Mouse (Mus musculus) midbrain, postnatal 0 days (tissue): ENCODE measurements around the gene Gm49378. TPM values are rescaled to one million over a fixed set of nuclear protein-coding genes. Genes with fewer than 3 reads are reported as not detected.
A peak's percentile ranks its signal among the peaks of the same experiment; 100 is the strongest.

Experiments
- ATAC-seq: fragments of 200-750 bp; cut with Nextera tagmentation; 2 replicates; pipeline ENCODE4 v1.8.0; 2017; ENCODE audit warnings: moderate number of reproducible peaks, mild to moderate bottlenecking, moderate TSS enrichment, moderate library complexity; ENCODE audit not compliant: low FRiP score
- DNase-seq: peaks from one replicate; pipeline ENCODE4 v3.0.0-alpha.2; 2015; ENCODE audit warnings: low spot score
- H3K27ac ChIP-seq: fragments of 300-500 bp; sonication (generic); 2 replicates; pipeline ENCODE4 v1.5.1; 2014; ENCODE audit warnings: low read depth, mild to moderate bottlenecking, low read length, mixed read lengths
- H3K27me3 ChIP-seq: fragments of 300-500 bp; sonication (generic); 2 replicates; pipeline ENCODE4 v1.6.1; 2014; ENCODE audit warnings: low read length, control low read depth, mixed read lengths; ENCODE audit not compliant: insufficient read depth
- H3K36me3 ChIP-seq: fragments of 300-500 bp; sonication (generic); 2 replicates; pipeline ENCODE4 v1.6.1; 2014; ENCODE audit warnings: low read length, control low read depth, mixed read lengths; ENCODE audit not compliant: insufficient read depth
- H3K4me1 ChIP-seq: fragments of 300-500 bp; sonication (generic); 2 replicates; pipeline ENCODE4 v1.6.1; 2014; ENCODE audit warnings: mild to moderate bottlenecking, control low read depth, antibody characterized with exemption, low read length, mixed read lengths; ENCODE audit not compliant: insufficient read depth
- H3K4me2 ChIP-seq: fragments of 300-500 bp; sonication (generic); 2 replicates; pipeline ENCODE4 v1.6.1; 2014; ENCODE audit warnings: low read depth, mild to moderate bottlenecking, low read length, mixed read lengths; ENCODE audit not compliant: poor library complexity, severe bottlenecking
- H3K4me3 ChIP-seq: fragments of 300-500 bp; sonication (generic); 2 replicates; pipeline ENCODE4 v1.5.1; 2014; ENCODE audit warnings: low read depth, mild to moderate bottlenecking, low read length, moderate library complexity
- H3K9ac ChIP-seq: fragments of 300-500 bp; sonication (generic); replicated peaks from 2 replicates; pipeline ENCODE4 v1.6.1; 2014; ENCODE audit warnings: mild to moderate bottlenecking, low read length, moderate library complexity, mixed read lengths; ENCODE audit not compliant: poor library complexity, severe bottlenecking
- H3K9me3 ChIP-seq: fragments of 300-500 bp; sonication (generic); 2 replicates; pipeline ENCODE4 v1.6.1; 2016; ENCODE audit warnings: low read length, control low read depth
- CTCF ChIP-seq: IDR thresholded peaks from 2 replicates; pipeline ENCODE4 v1.5.1; 2016; ENCODE audit warnings: antibody characterized with exemption, mild to moderate bottlenecking
- WGBS: fragments of 180-500 bp; shearing (Covaris S2); extraction: QIAGEN DNeasy Blood & Tissue Kit; methylation state at CpG from one replicate; pipeline ENCODE4 v1.1.7; 2014; 5-methylcytosine and 5-hydroxymethylcytosine counted together
- polyA plus RNA-seq: library from polyadenylated mRNA; unstranded; fragments of >200 nt; fragmentation: Nextera tagmentation; extraction: Ambion mirVana; gene quantifications from 2 replicates; pipeline ENCODE4 v1.2.1, GENCODE M21; 2015
- total RNA-seq: library from RNA; depleted of rRNA; stranded (reverse); fragments of >200 nt; gene quantifications from 2 replicates; pipeline ENCODE4 v1.2.3, GENCODE M21; 2014; rRNA removed

Gm49378 gene
- total RNA-seq, result 6.3 and 6.7 TPM in 2 replicates
- 2.3 and 2.8 TPM in 2 replicates for polyA plus RNA-seq

DNA sequence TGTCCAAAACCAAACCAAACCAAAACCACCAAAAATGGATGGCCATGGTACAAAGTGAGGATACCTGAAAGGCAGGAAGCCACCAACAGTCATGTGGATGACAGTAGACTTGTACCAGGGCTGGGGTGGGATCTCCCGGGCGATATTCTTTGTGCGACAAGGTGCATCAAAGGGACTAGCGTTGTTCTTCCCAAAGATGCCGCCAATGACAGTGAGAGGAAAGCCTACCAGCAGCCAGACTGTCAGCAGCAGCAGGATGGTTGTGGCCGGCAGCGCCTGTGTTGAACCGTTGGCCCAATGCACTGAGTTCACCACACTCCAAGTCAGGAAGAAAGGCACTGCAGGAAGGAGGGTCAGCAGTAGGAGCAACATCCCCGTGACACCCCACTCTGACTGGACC lies at the start of gene Gm49378:
Gene Gm49378 (minus strand): TSS at position 101 of the 400 bp plus-strand sequence.
- no peak within 1 kb of the TSS for H3K27ac ChIP-seq
- H3K4me2 ChIP-seq, result no peak within 1 kb of the TSS
- no peaks in the 10 kb centered on the region for H3K9me3 ChIP-seq
- no peak for TF ChIP-seq CTCF
- no peak for ATAC-seq
- DNase-seq, result no peak
- H3K27me3 ChIP-seq, result no peaks in the 10 kb centered on the region
- H3K36me3 ChIP-seq, result peaks cover 42% of the 10 kb centered on the region
- H3K9ac ChIP-seq, result no peak within 1 kb of the TSS
- H3K4me3 ChIP-seq, result no peak within 1 kb of the TSS
- WGBS, result 95% methylated on average over 9 of the region's 9 CpGs
- peaks cover 6% of the 10 kb centered on the region; the same call in 1 of the 2 replicates for H3K4me1 ChIP-seq

DNA sequence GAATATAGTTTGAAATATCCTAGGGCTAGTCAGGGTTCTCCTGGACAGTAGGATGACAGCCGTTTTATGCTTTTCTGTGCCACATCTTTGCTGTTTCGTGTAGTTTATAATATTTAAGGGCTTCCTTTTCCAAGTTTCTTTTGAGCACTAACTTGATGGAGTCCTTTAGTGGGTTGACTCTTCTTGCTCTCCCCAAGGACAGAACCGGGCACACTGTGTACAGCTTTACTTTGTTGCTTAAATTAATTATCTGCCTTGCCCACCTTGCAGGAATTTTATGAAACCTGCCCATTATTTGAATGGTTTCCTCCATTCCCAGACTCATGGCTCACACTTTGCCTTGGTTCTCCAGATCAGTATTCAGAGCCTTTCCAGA lies 44.4 kb upstream of the Gm49378 start:
- ATAC-seq (peak; percentile 1; the same call in 1 of the 2 replicates), DNase-seq (no peak)
- Histone ChIP-seq H3K4me2 (peak overlapping the region; percentile 68), H3K4me1 (no peaks in the 10 kb centered on the region), H3K36me3 (peaks cover 22% of the 10 kb centered on the region), H3K4me3 (peak overlapping the region; percentile 46), H3K27me3 (no peaks in the 10 kb centered on the region), H3K9ac (no peak overlapping the region), H3K27ac (no peak overlapping the region), H3K9me3 (no peaks in the 10 kb centered on the region)
- no peak for TF ChIP-seq CTCF
- WGBS, result 13% methylated on average over 3 of the region's 3 CpGs

DNA sequence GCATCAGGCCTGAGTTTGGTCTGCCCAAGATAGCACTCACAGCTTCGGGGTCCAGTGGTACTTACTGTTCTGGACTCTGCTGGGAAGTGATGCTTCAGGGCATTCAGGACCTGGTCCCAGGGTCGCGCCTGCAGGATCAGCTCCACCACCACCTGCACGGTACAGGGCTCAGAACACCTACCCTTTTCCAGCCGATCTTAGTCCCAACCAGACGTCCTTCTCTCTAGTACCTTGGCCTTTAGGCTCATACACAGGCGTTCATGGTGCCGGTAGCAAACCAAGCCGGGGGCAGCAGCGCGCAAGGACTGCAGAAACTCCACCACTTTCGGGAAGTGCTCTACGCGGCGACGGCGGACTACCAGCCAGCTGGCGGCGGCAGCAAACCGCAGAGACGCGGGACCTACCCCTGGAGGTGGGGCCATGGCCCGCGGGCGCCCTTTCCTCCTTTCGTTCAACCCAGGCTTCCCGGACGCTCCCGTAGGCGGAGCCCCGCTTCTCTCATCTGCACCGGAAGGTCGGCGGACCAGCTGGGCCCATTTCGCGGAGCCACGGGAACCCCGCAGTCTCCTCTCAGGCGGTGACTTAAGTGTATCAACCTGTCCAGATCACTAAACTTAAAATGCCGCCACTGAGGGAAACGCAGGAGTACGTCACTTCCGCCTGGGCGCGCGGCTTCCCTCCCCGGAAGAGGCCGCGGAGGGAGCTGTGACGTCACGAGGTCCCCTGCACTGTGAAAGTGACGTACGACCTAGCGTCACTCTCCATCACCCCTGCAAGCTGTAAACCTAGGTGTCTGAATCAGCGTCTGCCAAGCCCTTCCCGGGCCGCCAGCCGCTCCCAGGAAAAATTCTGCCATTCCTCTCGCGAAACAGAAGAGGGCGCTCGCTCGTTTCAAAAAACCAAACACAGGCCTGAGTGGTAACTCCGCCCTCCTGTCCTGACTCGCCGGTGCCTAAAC lies 43.7 kb upstream of the Gm49378 start, which contains the start of gene Tinf2:
Gene Tinf2 (minus strand): TSS at position 661 of the 958 bp plus-strand sequence.
- under 1% methylated on average over 66 of the region's 66 CpGs for WGBS
- Histone ChIP-seq H3K36me3 (peaks cover 29% of the 10 kb centered on the region), H3K27ac (peak within 1 kb of the TSS; percentile 40), H3K4me3 (peak within 1 kb of the TSS; percentile 46), H3K9me3 (no peaks in the 10 kb centered on the region), H3K9ac (peak within 1 kb of the TSS; percentile 55), H3K27me3 (no peaks in the 10 kb centered on the region), H3K4me1 (no peaks in the 10 kb centered on the region), H3K4me2 (peak within 1 kb of the TSS; percentile 68)
- peak; percentile 91 for TF ChIP-seq CTCF
- DNase-seq (peak; percentile 98), ATAC-seq (peak; percentile 98)

DNA sequence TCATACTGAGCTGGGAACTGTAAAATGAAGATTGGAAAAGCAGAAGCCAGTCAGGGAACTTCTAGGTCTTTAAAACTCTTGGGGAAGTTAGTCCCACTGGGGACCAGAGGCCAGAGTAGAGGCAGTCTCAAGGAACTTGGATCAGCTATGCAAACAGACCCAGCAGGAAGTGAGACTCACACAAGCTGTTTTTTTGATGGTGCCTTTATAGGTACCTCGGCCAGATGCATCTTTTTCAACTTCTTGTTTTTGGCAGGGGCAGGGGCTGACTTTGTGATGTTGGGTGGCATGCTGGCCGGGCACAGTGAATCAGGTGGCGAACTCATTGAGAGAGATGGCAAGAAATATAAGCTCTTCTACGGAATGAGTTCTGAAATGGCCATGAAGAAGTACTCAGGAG lies 39.9 kb upstream of the Gm49378 start:
- no peaks in the 10 kb centered on the region for H3K27me3 ChIP-seq
- no peak for ATAC-seq
- H3K9me3 ChIP-seq, result no peaks in the 10 kb centered on the region
- no peak overlapping the region for H3K4me2 ChIP-seq
- no peak overlapping the region for H3K27ac ChIP-seq
- H3K4me3 ChIP-seq, result no peak overlapping the region
- 94% methylated on average over 4 of the region's 4 CpGs for WGBS
- H3K36me3 ChIP-seq, result peaks cover 35% of the 10 kb centered on the region
- H3K4me1 ChIP-seq, result no peaks in the 10 kb centered on the region
- no peak for TF ChIP-seq CTCF
- no peak for DNase-seq
- H3K9ac ChIP-seq, result no peak overlapping the region

DNA sequence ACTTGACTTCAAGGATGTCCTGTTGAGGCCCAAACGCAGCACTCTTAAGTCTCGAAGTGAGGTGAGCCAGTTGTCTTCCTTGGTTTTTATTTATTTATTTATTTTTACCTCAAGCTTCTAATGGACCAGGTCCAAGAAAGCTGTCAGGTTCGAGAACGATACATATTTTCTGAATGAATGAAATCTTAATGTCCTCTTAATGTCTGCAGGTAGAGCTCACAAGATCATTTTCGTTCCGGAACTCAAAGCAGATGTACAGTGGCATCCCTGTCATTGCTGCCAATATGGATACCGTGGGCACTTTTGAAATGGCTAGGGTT lies 35.0 kb upstream of the Gm49378 start:
- no peak for DNase-seq
- no peak for TF ChIP-seq CTCF
- no peak for ATAC-seq
- no peaks in the 10 kb centered on the region for H3K9me3 ChIP-seq
- no peak overlapping the region for H3K27ac ChIP-seq
- peak overlapping the region; percentile 81 for H3K4me2 ChIP-seq
- H3K4me3 ChIP-seq, result peak overlapping the region; percentile 58
- no peaks in the 10 kb centered on the region for H3K27me3 ChIP-seq
- H3K36me3 ChIP-seq, result peaks cover 17% of the 10 kb centered on the region; the same call in 1 of the 2 replicates
- 82% methylated on average over 7 of the region's 7 CpGs for WGBS
- no peak overlapping the region for H3K9ac ChIP-seq
- H3K4me1 ChIP-seq, result no peaks in the 10 kb centered on the region; the same call in 1 of the 2 replicates
